In the genomic region with DNA sequence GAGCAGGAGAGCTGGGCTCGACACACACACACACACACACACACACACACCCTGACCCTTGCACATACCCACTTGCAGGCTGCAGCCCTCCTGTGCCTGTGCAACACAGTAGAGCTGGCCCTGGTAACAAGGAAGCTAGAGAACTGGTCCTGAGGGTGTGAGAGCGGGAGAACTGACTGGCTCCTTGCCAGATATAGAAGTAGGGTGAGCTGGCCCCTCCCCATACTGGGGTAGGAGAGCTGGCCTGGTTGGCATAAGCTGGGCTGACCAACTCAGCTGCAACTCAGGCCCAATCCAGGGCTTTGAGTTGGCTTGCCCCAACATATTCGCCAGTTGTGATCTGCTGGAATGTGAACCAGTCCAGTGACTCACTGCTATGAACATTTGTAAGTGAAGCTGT, we compare ENCODE assay signal across 10 mouse cellular contexts. TPM values are rescaled to one million over a fixed set of nuclear protein-coding genes. Genes with fewer than 3 reads are reported as not detected.
A peak's percentile ranks its signal among the peaks of the same experiment; 100 is the strongest.
DNase-seq lines count a peak whose midpoint lies in the region; ATAC-seq and TF ChIP-seq lines count a peak whose summit lies in the region.
"Had no signal": no experiment of that assay in that cellular context is flagged by ENCODE, and none has a peak within 500 bp of the region (broad histone marks: within the 10 kb centered on the region; RNA-seq: fewer than 3 reads in every experiment).

No protein-coding gene starts in this region.

- no peak overlapping the region for H3K4me3 ChIP-seq in heart, embryonic 10.5 days

- H3K4me1 ChIP-seq in heart, embryonic 10.5 days = peaks cover 3% of the 10 kb centered on the region; the same call in 1 of the 2 replicates

- intact Hi-C loops in gastrocnemius, postnatal 14 days (cut with DNase I; ENCODE audit: low total_unique reads) = no loop called here

- H3K27ac ChIP-seq in heart, embryonic 10.5 days = no peak overlapping the region
- H3K27ac ChIP-seq: liver, embryonic 14.5 days had no signal

- in situ Hi-C loops in Patski (cut with MboI; ENCODE audit: low pct_unique_long_range_greater_than_20kb) = no loop called here

- no peak for TF ChIP-seq CTCF in Patski (IDR thresholded peaks at IDR 0.05)

- no peaks in the 10 kb centered on the region for H3K36me3 ChIP-seq in heart, embryonic 10.5 days

- peak; percentile 99 for ATAC-seq in Patski

- POLR2A ChIA-PET in Patski (lab: Charles Lee) = no interaction called here

- H3K27me3 ChIP-seq in heart, embryonic 10.5 days (ENCODE audit: insufficient read depth, poor library complexity, severe bottlenecking) = no peaks in the 10 kb centered on the region
- H3K27me3 ChIP-seq in Patski = peaks cover 1% of the 10 kb centered on the region

- H3K9me3 ChIP-seq in heart, embryonic 10.5 days = no peaks in the 10 kb centered on the region

- DNase-seq in heart, embryonic 10.5 days (ENCODE audit: low spot score) = peak; percentile 73
- no peak for DNase-seq in heart, adult 8-10 months (ENCODE audit: low spot score)
- DNase-seq in Patski (ENCODE audit: low read depth, low spot score) = peak; percentile 51
- peak; percentile 29 to 35 for DNase-seq in kidney, adult 8-10 months
- peak; percentile 5 for DNase-seq in ovary, postnatal 10 days (ENCODE audit: low spot score)
- no peak for DNase-seq in layer of hippocampus, adult 8-10 months (ENCODE audit: low spot score in 2 of 2)
- no peak for DNase-seq in gastrocnemius, postnatal 14 days
- no peak for DNase-seq in right cerebral cortex, adult 2 months (ENCODE audit: low spot score in 2 of 2)
- DNase-seq: cerebellum, postnatal 25 days had no signal

- 65% methylated on average over 3 of the region's 3 CpGs for WGBS in heart, embryonic 10.5 days

- CTCF ChIA-PET in Patski (lab: Charles Lee) = interaction anchor here (0.8 to 1.7 kb wide), 2 partner anchors 11 to 72 kb away, joined by 3 to 6 read pairs; no protein-coding TSS in a partner anchor

RNA-seq across cellular contexts. Expression of gene Sc5d, which starts 51.8 kb away (rescaled TPM):
- polyA plus RNA-seq in heart, embryonic 10.5 days (2016; fragmentation: Nextera tagmentation; extraction: Ambion mirVana) = 51.5 and 58.1 TPM in 2 replicates
- total RNA-seq in heart, adult 8-10 months (2022) = 10 to 100 TPM; 16.9 to 20.1 (median 19.2) TPM
- polyA plus RNA-seq in Patski (2021) = 32.6 TPM
- total RNA-seq in layer of hippocampus, adult 8-10 months (2022) = 10 to 100 TPM; 56.0 to 63.5 (median 59.6) TPM
- total RNA-seq in gastrocnemius, postnatal 14 days (2021) = 10 to 100 TPM; 11.8 to 15.6 TPM

Comparison
In these comparisons a context has a peak if more than half of its experiments do, and no peak if none do; other contexts are left out.
1. DNase-seq: peak in heart, embryonic 10.5 days (single experiment), Patski (single experiment), kidney, adult 8-10 months (2 of 2) and ovary, postnatal 10 days (single experiment); none in heart, adult 8-10 months (single experiment), layer of hippocampus, adult 8-10 months (0 of 2), gastrocnemius, postnatal 14 days (single experiment) and right cerebral cortex, adult 2 months (0 of 2).